Mouse (Mus musculus) CH12.LX (cell line): ENCODE data around the gene Stub1. TPM values are rescaled to one million over a fixed set of nuclear protein-coding genes. Genes with fewer than 3 reads are reported as not detected.

Source experiments
- DNase-seq: peaks from one replicate; pipeline ENCODE4 v3.0.0-alpha.2; 2013; ENCODE audit errors: extremely low read depth
- H3K27ac ChIP-seq: 2 replicates; pipeline ENCODE4 v1.5.1; 2012; ENCODE audit warnings: low read depth, mild to moderate bottlenecking, control low read depth, moderate library complexity; ENCODE audit not compliant: insufficient read depth
- H3K27me3 ChIP-seq: replicated peaks from 2 replicates; pipeline ENCODE3; 2012; ENCODE audit warnings: inconsistent platforms
- H3K36me3 ChIP-seq, 2 experiments: replicated peaks in 1 of 2; 2 replicates each; pipeline versions ENCODE3 to v1.6.1; 2012; ENCODE audit warnings: inconsistent platforms in 1 of 2, low read length in 1 of 2, mild to moderate bottlenecking in 1 of 2, mixed read lengths in 1 of 2, moderate library complexity in 1 of 2; ENCODE audit not compliant: control insufficient read depth in 1 of 2, insufficient read depth in 1 of 2
- H3K4me1 ChIP-seq, 2 experiments: 2 replicates each; pipeline ENCODE4 v1.6.1; 2012; ENCODE audit warnings: inconsistent platforms in 1 of 2, moderate library complexity in 1 of 2; ENCODE audit not compliant: insufficient read depth in 2 of 2, control insufficient read depth in 1 of 2
- H3K4me2 ChIP-seq: 2 replicates; pipeline ENCODE4 v1.6.1; 2012; ENCODE audit warnings: low read depth, mild to moderate bottlenecking, control low read depth; ENCODE audit not compliant: poor library complexity, insufficient read depth, severe bottlenecking
- H3K4me3 ChIP-seq, 3 experiments: fragments of 150-350 bp in 1 of 3; sonication (generic) in 1 of 3; replicated peaks in 1 of 3; 2 replicates each; pipeline versions ENCODE3 to v1.5.1; 2011 to 2012; ENCODE audit warnings: low read depth in 2 of 3, low read length in 2 of 3, mild to moderate bottlenecking in 2 of 3, moderate library complexity in 2 of 3, control low read depth in 1 of 3, improper control_type of control experiment in 1 of 3, inconsistent platforms in 1 of 3, mixed read lengths in 1 of 3; ENCODE audit not compliant: poor library complexity in 1 of 3
- H3K79me2 ChIP-seq: replicated peaks from 2 replicates; pipeline ENCODE4 v1.6.1; 2012; ENCODE audit warnings: mild to moderate bottlenecking, moderate library complexity; ENCODE audit not compliant: control insufficient read depth, poor library complexity, insufficient read depth, severe bottlenecking; ENCODE audit errors: extremely low read depth
- H3K9ac ChIP-seq: 2 replicates; pipeline ENCODE4 v1.6.1; 2012; ENCODE audit warnings: low read depth, mild to moderate bottlenecking, control low read depth, moderate library complexity; ENCODE audit not compliant: insufficient read depth
- H3K9me3 ChIP-seq: replicated peaks from 2 replicates; pipeline ENCODE3; 2012; ENCODE audit warnings: low read length, inconsistent platforms, mixed read lengths
- BHLHE40 ChIP-seq: IDR thresholded peaks from 2 replicates; pipeline ENCODE4 v1.6.1; 2011; ENCODE audit warnings: mild to moderate bottlenecking, low read depth, low read length, improper control_type of control experiment
- CHD1 ChIP-seq: IDR thresholded peaks from 2 replicates; pipeline ENCODE4 v1.6.1; 2012; ENCODE audit warnings: low read depth, low read length, improper control_type of control experiment, inconsistent platforms
- CHD2 ChIP-seq: IDR thresholded peaks from 2 replicates; pipeline ENCODE4 v1.6.1; 2011; ENCODE audit warnings: low read length, improper control_type of control experiment
- CTCF ChIP-seq, 2 experiments: IDR thresholded peaks in 1 of 2; conservative IDR thresholded peaks in 1 of 2; 2 replicates each; pipeline ENCODE4 v1.5.1; 2011 to 2012; ENCODE audit warnings: low read depth in 2 of 2, low read length in 2 of 2, improper control_type of control experiment in 1 of 2, inconsistent platforms in 1 of 2, mild to moderate bottlenecking in 1 of 2, moderate library complexity in 1 of 2
- ELF1 ChIP-seq: IDR thresholded peaks from 2 replicates; pipeline ENCODE4 v1.6.1; 2014; ENCODE audit warnings: low read depth, mild to moderate bottlenecking, inconsistent platforms, low read length, improper control_type of control experiment
- HCFC1 ChIP-seq: IDR thresholded peaks from 2 replicates; pipeline ENCODE4 v1.6.1; 2012; ENCODE audit warnings: low read depth, mild to moderate bottlenecking, inconsistent platforms, low read length, improper control_type of control experiment
- IRF4 ChIP-seq: IDR thresholded peaks from 2 replicates; pipeline ENCODE4 v1.6.1; 2014; ENCODE audit warnings: low read depth, mild to moderate bottlenecking, inconsistent platforms, low read length, improper control_type of control experiment
- JUN ChIP-seq: IDR thresholded peaks from 2 replicates; pipeline ENCODE4 v1.6.1; 2011; ENCODE audit warnings: low read depth, mild to moderate bottlenecking, low read length, improper control_type of control experiment, moderate library complexity; ENCODE audit not compliant: insufficient read depth
- MXI1 ChIP-seq: IDR thresholded peaks from 2 replicates; pipeline ENCODE4 v1.6.1; 2011; ENCODE audit warnings: mild to moderate bottlenecking, low read depth, low read length, improper control_type of control experiment
- NELFE ChIP-seq: IDR thresholded peaks from 2 replicates; pipeline ENCODE4 v1.6.1; 2011; ENCODE audit warnings: low read depth, low read length, improper control_type of control experiment
- NRF1 ChIP-seq: IDR thresholded peaks from 2 replicates; pipeline ENCODE4 v1.6.1; 2014; ENCODE audit warnings: low read depth, mild to moderate bottlenecking, inconsistent platforms, low read length, improper control_type of control experiment, moderate library complexity
- POLR2A ChIP-seq: IDR thresholded peaks from 2 replicates; pipeline ENCODE4 v1.6.1; 2011; ENCODE audit warnings: low read depth, mild to moderate bottlenecking, improper control_type of control experiment, low read length
- SMC3 ChIP-seq: IDR thresholded peaks from 2 replicates; pipeline ENCODE4 v1.6.1; 2011; ENCODE audit warnings: low read depth, low read length, improper control_type of control experiment
- TCF12 ChIP-seq: IDR thresholded peaks from 2 replicates; pipeline ENCODE4 v1.6.1; 2014; ENCODE audit warnings: low read depth, mild to moderate bottlenecking, inconsistent platforms, low read length, improper control_type of control experiment
- UBTF ChIP-seq: IDR thresholded peaks from 2 replicates; pipeline ENCODE4 v1.6.1; 2012; ENCODE audit warnings: low read depth, mild to moderate bottlenecking, inconsistent platforms, low read length, improper control_type of control experiment, moderate library complexity
- USF1 ChIP-seq: IDR thresholded peaks from 2 replicates; pipeline ENCODE4 v1.6.1; 2014; ENCODE audit warnings: low read depth, mild to moderate bottlenecking, inconsistent platforms, low read length, improper control_type of control experiment
- USF2 ChIP-seq: conservative IDR thresholded peaks from 2 replicates; pipeline ENCODE4 v1.6.1; 2011; ENCODE audit warnings: low read depth, low read length, improper control_type of control experiment
- ZC3H11A ChIP-seq: IDR thresholded peaks from 2 replicates; pipeline ENCODE4 v1.6.1; 2012; ENCODE audit warnings: low read depth, mild to moderate bottlenecking, inconsistent platforms, low read length, improper control_type of control experiment
- ZNF384 ChIP-seq: IDR thresholded peaks from 2 replicates; pipeline ENCODE4 v1.6.1; 2012; ENCODE audit warnings: low read depth, low read length, improper control_type of control experiment, inconsistent platforms
- dilution Hi-C: fragments of 300-500 bp; cut with MboI; formaldehyde crosslinking; loops from 2 replicates; pipeline ENCODE4 v1.14.3; 2020; ENCODE audit warnings: low sequenced_read_pairs; ENCODE audit not compliant: extremely low pct_unique_long_range_greater_than_20kb, extremely low pct_ligation_motif_present
- in situ Hi-C: fragments of 300-500 bp; cut with MboI; formaldehyde crosslinking; loops from 3 replicates; pipeline ENCODE4 v1.14.3; 2019; ENCODE audit warnings: low sequenced_read_pairs, low pct_ligation_motif_present, low pct_unique_long_range_greater_than_20kb, mixed read lengths
- polyA plus RNA-seq: library from polyadenylated mRNA; unstranded; fragments of >175 nt; gene quantifications from 2 replicates; pipeline ENCODE4 v1.2.1, GENCODE M21; 2012; ENCODE audit warnings: low read depth; ENCODE audit not compliant: insufficient read length
- total RNA-seq, 2 experiments: library from RNA; depleted of rRNA; stranded (reverse); fragments of 300-350 nt in 1 of 2; fragments of >200 nt in 1 of 2; gene quantifications; 2 replicates each; pipeline ENCODE4 v1.2.3; 2012 to 2014

Stub1 gene
- total and polyA plus RNA-seq, 3 experiments: 62.9 to 98.3 (median 84.8) TPM

DNA sequence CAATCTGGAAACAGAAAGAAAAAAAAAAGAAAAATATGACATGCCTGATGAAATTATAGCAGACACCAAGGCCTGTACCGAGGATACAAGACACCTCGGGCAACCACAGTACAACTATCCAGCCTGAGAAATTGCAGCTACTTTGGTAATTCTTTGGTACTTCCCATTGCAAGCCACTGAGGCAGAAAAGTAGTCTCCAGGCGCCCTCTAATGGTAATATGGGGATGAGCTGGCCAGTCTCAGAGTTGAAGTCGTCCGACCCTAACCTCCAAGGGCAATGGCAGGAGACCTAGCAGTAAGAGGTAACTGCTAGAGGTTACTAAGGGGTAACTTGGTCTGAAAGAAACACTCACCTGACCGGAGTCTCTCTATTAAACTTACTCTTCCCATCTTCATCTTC is 32.2 kb downstream of the Stub1 start:
- in situ Hi-C loops: no loop called here
- dilution Hi-C loops: no loop called here

DNA sequence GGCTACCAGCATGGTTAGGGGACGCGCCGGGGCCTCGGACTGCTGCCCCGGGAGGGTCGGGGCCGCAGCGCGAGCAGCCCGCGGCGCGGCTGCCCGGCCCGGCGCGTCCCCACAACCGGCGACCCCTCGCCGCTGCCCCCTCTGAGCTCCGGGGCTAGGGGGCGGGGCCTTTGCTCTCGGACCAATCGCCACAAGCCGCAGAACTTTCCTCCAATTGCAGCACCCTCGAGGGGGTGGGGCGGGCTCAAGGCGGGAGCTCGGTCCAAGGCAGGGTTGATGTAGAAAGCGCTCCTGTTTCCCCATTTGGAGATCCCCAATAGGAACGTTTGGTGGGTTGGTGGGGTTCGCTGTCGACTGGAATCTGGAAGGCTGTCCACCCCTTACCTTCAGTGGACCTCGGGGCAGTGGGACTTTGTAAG is 36.2 kb downstream of the Stub1 start, which contains the start of gene Metrn:
Gene Metrn, minus strand, starts transcription at position 186 of the 419 bp plus-strand sequence.
- dilution Hi-C loops (no loop called here), in situ Hi-C loops (loop anchor here (10.0 kb wide), 1 partner anchor 62 kb away; the partner anchor contains the start of gene Mslnl)
- H3K79me2 ChIP-seq: no peaks in the 10 kb centered on the region
- peaks cover 2% of the 10 kb centered on the region for H3K9me3 ChIP-seq
- H3K4me3 ChIP-seq: peak within 1 kb of the TSS; percentile 64 to 78 (median 67)
- peak within 1 kb of the TSS; percentile 81 for H3K9ac ChIP-seq
- H3K4me1 ChIP-seq: peaks cover 14 to 24% of the 10 kb centered on the region in 2 experiments
- H3K27me3 ChIP-seq: peaks cover 27% of the 10 kb centered on the region
- peaks cover 0 to 8% of the 10 kb centered on the region in 2 experiments for H3K36me3 ChIP-seq
- peak; percentile 83 for DNase-seq
- TF ChIP-seq TCF12 (peak; percentile 38; the same call in 1 of the 2 replicates), CHD1 (no peak), ZC3H11A (no peak), UBTF (no peak), USF1 (no peak), POLR2A (peak; percentile 61), USF2 (no peak), MXI1 (no peak; the same call in 1 of the 2 replicates), IRF4 (no peak), BHLHE40 (no peak), JUN (no peak), CHD2 (0 out of 2 replicates have a peak, but pooled peaks have one; percentile 18), ZNF384 (no peak)
- H3K27ac ChIP-seq: no peak within 1 kb of the TSS
- H3K4me2 ChIP-seq: peak within 1 kb of the TSS; percentile 79

More for the DNA sequence above, 32.2 kb downstream of the Stub1 start:
- peak; percentile 81 for DNase-seq
- H3K9me3 ChIP-seq: peaks cover 2% of the 10 kb centered on the region
- H3K4me2 ChIP-seq: no peak overlapping the region
- H3K36me3 ChIP-seq: no peaks in the 10 kb centered on the region
- peaks cover 5 to 10% of the 10 kb centered on the region in 2 experiments; a peak in 3 of 4 replicates for H3K4me1 ChIP-seq
- no peak overlapping the region for H3K4me3 ChIP-seq
- no peak overlapping the region for H3K9ac ChIP-seq
- peak; percentile 57 for TF ChIP-seq ELF1
- peak; percentile 54 for TF ChIP-seq NRF1
- TF ChIP-seq ZC3H11A: peak; percentile 55
- no peak for TF ChIP-seq BHLHE40
- TF ChIP-seq CTCF (conservative IDR thresholded peaks at IDR 0.05 in 1 of 2, IDR thresholded peaks at IDR 0.05 in 1 of 2; ENCODE audit: low read depth in 2 of 2, low read length in 2 of 2): peak; percentile 77 to 98
- TF ChIP-seq USF1: no peak
- peak; percentile 63 for TF ChIP-seq HCFC1
- TF ChIP-seq SMC3: peak; percentile 81
- TF ChIP-seq NELFE: peak; percentile 31; the same call in 1 of the 2 replicates
- peaks cover 57% of the 10 kb centered on the region for H3K27me3 ChIP-seq
- H3K27ac ChIP-seq: no peak overlapping the region
- no peaks in the 10 kb centered on the region for H3K79me2 ChIP-seq
